Mouse (Mus musculus) MEL (cell line): ENCODE results near the gene Lnx1.

Experiments used
- CTCF ChIP-seq, 3 experiments: IDR thresholded peaks in 2 of 3; conservative IDR thresholded peaks in 1 of 3; 2 replicates each; pipeline ENCODE4 v1.5.1; 2011 to 2012; ENCODE audit warnings: low read length in 3 of 3, low read depth in 2 of 3, mild to moderate bottlenecking in 2 of 3, improper control_type of control experiment in 1 of 3, inconsistent platforms in 1 of 3, mixed read lengths in 1 of 3, moderate library complexity in 1 of 3; ENCODE audit not compliant: control insufficient read depth in 1 of 3, insufficient read depth in 1 of 3, poor library complexity in 1 of 3, severe bottlenecking in 1 of 3
- EP300 ChIP-seq, 2 experiments: IDR thresholded peaks; 2 replicates each; pipeline ENCODE4 v1.6.1; 2011; ENCODE audit warnings: improper control_type of control experiment in 2 of 2, low read length in 2 of 2, low read depth in 1 of 2, mild to moderate bottlenecking in 1 of 2
- HCFC1 ChIP-seq: IDR thresholded peaks from 2 replicates; pipeline ENCODE4 v1.6.1; 2012; ENCODE audit warnings: low read depth, mild to moderate bottlenecking, inconsistent platforms, low read length, improper control_type of control experiment, moderate library complexity

DNA sequence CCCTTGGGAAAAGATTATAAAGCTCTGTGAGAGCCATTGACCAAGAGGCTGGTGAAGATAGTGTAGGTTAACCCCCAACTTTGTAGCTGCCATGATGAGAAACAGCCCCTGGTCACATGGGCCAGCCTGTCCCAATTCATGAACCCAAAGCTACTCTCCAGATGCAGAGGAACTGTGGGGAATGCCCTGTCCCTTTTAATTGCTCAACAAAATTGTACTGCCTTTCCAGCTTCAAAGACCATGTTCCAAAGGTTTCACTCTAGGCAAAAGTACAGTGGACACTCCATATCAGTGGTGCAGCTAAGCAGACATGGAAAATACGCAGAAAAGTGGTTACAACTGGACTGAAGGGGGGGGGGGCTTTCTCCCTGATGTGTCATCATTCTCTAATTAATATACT lies 53.6 kb downstream of the Lnx1 start:
- TF ChIP-seq EP300 (IDR thresholded peaks at IDR 0.05; ENCODE audit: low read depth in 1 of 2, low read length in 2 of 2): no peak
- no peak for TF ChIP-seq HCFC1
- no peak for TF ChIP-seq CTCF (IDR thresholded peaks at IDR 0.05 in 2 of 3, conservative IDR thresholded peaks at IDR 0.05 in 1 of 3; ENCODE audit: control insufficient read depth in 1 of 3, insufficient read depth in 1 of 3, low read depth in 2 of 3, low read length in 3 of 3, poor library complexity in 1 of 3, severe bottlenecking in 1 of 3)
